Mouse (Mus musculus) heart, embryonic 11.5 days (tissue): ENCODE measurements around the gene Katnb1. TPM values are rescaled to one million over a fixed set of nuclear protein-coding genes. Genes with fewer than 3 reads are reported as not detected.

ENCODE experiments used
- ATAC-seq: fragments of 200-750 bp; cut with Nextera tagmentation; replicated peaks from 2 replicates; pipeline ENCODE4 v1.8.0; 2017; ENCODE audit warnings: moderate library complexity; ENCODE audit not compliant: insufficient number of reproducible peaks, low FRiP score, low TSS enrichment
- H3K27ac ChIP-seq: fragments of 300-500 bp; sonication (generic); 2 replicates; pipeline ENCODE4 v1.5.1; 2014; ENCODE audit warnings: mild to moderate bottlenecking, low read depth, low read length
- H3K27me3 ChIP-seq: fragments of 300-500 bp; sonication (generic); 2 replicates; pipeline ENCODE4 v1.6.1; 2014; ENCODE audit warnings: mild to moderate bottlenecking, low read length, mixed read lengths; ENCODE audit not compliant: control insufficient read depth, insufficient read depth
- H3K36me3 ChIP-seq: fragments of 300-500 bp; sonication (generic); 2 replicates; pipeline ENCODE4 v1.6.1; 2014; ENCODE audit warnings: mild to moderate bottlenecking, low read length, moderate library complexity, mixed read lengths; ENCODE audit not compliant: control insufficient read depth, insufficient read depth
- H3K4me1 ChIP-seq: fragments of 300-500 bp; sonication (generic); 2 replicates; pipeline ENCODE4 v1.6.1; 2014; ENCODE audit warnings: low read length; ENCODE audit not compliant: control insufficient read depth, insufficient read depth
- H3K4me2 ChIP-seq: fragments of 300-500 bp; sonication (generic); 2 replicates; pipeline ENCODE4 v1.6.1; 2014; ENCODE audit warnings: mild to moderate bottlenecking, moderate library complexity
- H3K4me3 ChIP-seq: fragments of 300-500 bp; sonication (generic); 2 replicates; pipeline ENCODE4 v1.5.1; 2014; ENCODE audit warnings: low read depth, low read length
- H3K9ac ChIP-seq: fragments of 300-500 bp; sonication (generic); 2 replicates; pipeline ENCODE4 v1.6.1; 2014; ENCODE audit warnings: mild to moderate bottlenecking, low read depth, low read length, moderate library complexity
- H3K9me3 ChIP-seq: fragments of 300-500 bp; sonication (generic); replicated peaks from 2 replicates; pipeline ENCODE4 v1.6.1; 2016; ENCODE audit warnings: low read length; ENCODE audit not compliant: control insufficient read depth
- WGBS: fragments of 180-500 bp; shearing (Covaris S2); extraction: QIAGEN DNeasy Blood & Tissue Kit; methylation state at CpG from one replicate; pipeline ENCODE4 v1.1.7; 2014; ENCODE audit not compliant: insufficient replicate concordance; 5-methylcytosine and 5-hydroxymethylcytosine counted together
- polyA plus RNA-seq: library from polyadenylated mRNA; unstranded; fragments of >200 nt; fragmentation: Nextera tagmentation; extraction: Ambion mirVana; gene quantifications from 2 replicates; pipeline ENCODE4 v1.2.1, GENCODE M21; 2014

The Katnb1 gene
- polyA plus RNA-seq, 1 experiment from 2014 or later = 18.3 TPM

GRCm38 (mm10) chr8:95101972-95102371 is 21.0 kb downstream of the Katnb1 start:
- Histone ChIP-seq H3K27ac (no peak overlapping the region), H3K4me3 (no peak overlapping the region), H3K9me3 (no peaks in the 10 kb centered on the region), H3K4me2 (no peak overlapping the region), H3K4me1 (no peaks in the 10 kb centered on the region), H3K9ac (no peak overlapping the region), H3K27me3 (no peaks in the 10 kb centered on the region), H3K36me3 (peaks cover 16% of the 10 kb centered on the region)
- no peak for ATAC-seq
- WGBS = 71% methylated on average over 4 of the region's 4 CpGs

DNA sequence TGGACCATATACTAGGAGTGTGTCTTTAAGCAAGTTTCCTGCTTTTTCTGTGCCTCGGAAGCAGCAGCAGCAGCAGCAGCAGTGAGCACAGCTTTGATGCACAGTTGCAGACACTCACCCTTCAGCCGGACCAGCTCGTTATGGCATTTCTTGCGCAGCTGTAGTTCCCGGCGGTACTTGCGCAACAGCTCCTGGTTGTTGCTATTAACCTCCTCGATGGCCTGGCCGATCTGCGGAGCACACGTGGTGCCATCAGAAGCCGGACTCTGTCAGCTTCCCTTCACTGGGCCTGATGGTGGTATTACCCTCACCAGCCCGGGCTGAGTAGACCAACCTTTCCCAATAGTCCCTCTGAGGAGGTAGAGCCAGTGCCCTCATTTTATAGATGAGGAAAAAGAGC is 26.3 kb downstream of the Katnb1 start:
- peaks cover 3% of the 10 kb centered on the region; the same call in 1 of the 2 replicates for H3K27me3 ChIP-seq
- no peaks in the 10 kb centered on the region; the same call in 1 of the 2 replicates for H3K36me3 ChIP-seq
- H3K4me1 ChIP-seq = no peaks in the 10 kb centered on the region
- ATAC-seq = no peak
- H3K27ac ChIP-seq = no peak overlapping the region
- H3K9me3 ChIP-seq = no peaks in the 10 kb centered on the region
- H3K4me2 ChIP-seq = no peak overlapping the region
- H3K4me3 ChIP-seq = no peak overlapping the region
- 86% methylated on average over 13 of the region's 13 CpGs for WGBS
- no peak overlapping the region for H3K9ac ChIP-seq

- Histone ChIP-seq H3K27ac (no peak overlapping the region), H3K4me2 (no peak overlapping the region), H3K27me3 (peaks cover 3% of the 10 kb centered on the region; the same call in 1 of the 2 replicates), H3K36me3 (no peaks in the 10 kb centered on the region), H3K9me3 (no peaks in the 10 kb centered on the region), H3K4me3 (no peak overlapping the region), H3K4me1 (no peaks in the 10 kb centered on the region), H3K9ac (no peak overlapping the region)
- no peak for ATAC-seq
- WGBS = 86% methylated on average over 3 of the region's 3 CpGs
Observed at GRCm38 (mm10) chr8:95112594-95112993, 31.6 kb downstream of the Katnb1 start.

- Histone ChIP-seq H3K9me3 (no peaks in the 10 kb centered on the region), H3K36me3 (no peaks in the 10 kb centered on the region), H3K4me2 (no peak overlapping the region), H3K27me3 (peaks cover 3% of the 10 kb centered on the region; the same call in 1 of the 2 replicates), H3K9ac (no peak overlapping the region), H3K4me1 (no peaks in the 10 kb centered on the region), H3K4me3 (no peak overlapping the region), H3K27ac (no peak overlapping the region)
- ATAC-seq = no peak
- WGBS = 63% methylated on average over 4 of the region's 4 CpGs
Observed at GRCm38 (mm10) chr8:95113108-95113507, 32.1 kb downstream of the Katnb1 start.

- Histone ChIP-seq H3K4me2 (no peak overlapping the region), H3K4me3 (no peak overlapping the region), H3K36me3 (no peaks in the 10 kb centered on the region), H3K9ac (no peak overlapping the region), H3K9me3 (no peaks in the 10 kb centered on the region), H3K27ac (no peak overlapping the region), H3K27me3 (peaks cover 3% of the 10 kb centered on the region; the same call in 1 of the 2 replicates), H3K4me1 (no peaks in the 10 kb centered on the region)
- WGBS = 64% methylated on average over 3 of the region's 3 CpGs
- no peak for ATAC-seq
Observed at GRCm38 (mm10) chr8:95113750-95114149, 32.8 kb downstream of the Katnb1 start.

- Histone ChIP-seq H3K4me1 (no peaks in the 10 kb centered on the region), H3K4me3 (no peak overlapping the region), H3K9ac (no peak overlapping the region), H3K27ac (no peak overlapping the region), H3K36me3 (no peaks in the 10 kb centered on the region; the same call in 1 of the 2 replicates), H3K4me2 (no peak overlapping the region), H3K9me3 (no peaks in the 10 kb centered on the region), H3K27me3 (no peaks in the 10 kb centered on the region)
- WGBS = 85% methylated on average over 5 of the region's 5 CpGs
- ATAC-seq = no peak
Observed at GRCm38 (mm10) chr8:95123455-95123854, 42.5 kb downstream of the Katnb1 start.

DNA sequence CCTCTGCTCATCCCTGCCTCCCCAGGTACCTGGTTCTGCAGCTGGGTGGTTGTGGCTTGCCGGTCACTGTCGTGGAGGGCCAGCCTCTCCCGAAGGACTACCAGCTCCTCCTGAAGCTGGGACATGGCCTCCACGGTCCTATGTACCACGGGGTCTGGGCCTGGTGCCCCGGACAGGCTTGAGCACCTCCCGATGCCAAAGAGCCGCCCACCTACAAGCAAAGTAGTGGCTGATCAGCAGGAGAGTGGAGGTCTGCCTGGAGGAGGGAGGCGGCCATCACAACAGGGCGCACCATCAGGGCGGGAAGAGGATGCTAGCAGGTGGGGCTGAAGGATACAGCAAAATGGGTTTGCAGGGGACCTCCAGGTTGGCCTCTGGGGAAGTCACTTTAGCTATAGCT is 45.5 kb downstream of the Katnb1 start:
- no peak for ATAC-seq
- H3K9me3 ChIP-seq = no peaks in the 10 kb centered on the region
- H3K4me2 ChIP-seq = no peak overlapping the region
- H3K27me3 ChIP-seq = no peaks in the 10 kb centered on the region
- H3K27ac ChIP-seq = no peak overlapping the region
- H3K36me3 ChIP-seq = no peaks in the 10 kb centered on the region; the same call in 1 of the 2 replicates
- H3K4me1 ChIP-seq = peaks cover 7% of the 10 kb centered on the region; the same call in 1 of the 2 replicates
- no peak overlapping the region for H3K4me3 ChIP-seq
- WGBS = 87% methylated on average over 11 of the region's 11 CpGs
- H3K9ac ChIP-seq = no peak overlapping the region

DNA sequence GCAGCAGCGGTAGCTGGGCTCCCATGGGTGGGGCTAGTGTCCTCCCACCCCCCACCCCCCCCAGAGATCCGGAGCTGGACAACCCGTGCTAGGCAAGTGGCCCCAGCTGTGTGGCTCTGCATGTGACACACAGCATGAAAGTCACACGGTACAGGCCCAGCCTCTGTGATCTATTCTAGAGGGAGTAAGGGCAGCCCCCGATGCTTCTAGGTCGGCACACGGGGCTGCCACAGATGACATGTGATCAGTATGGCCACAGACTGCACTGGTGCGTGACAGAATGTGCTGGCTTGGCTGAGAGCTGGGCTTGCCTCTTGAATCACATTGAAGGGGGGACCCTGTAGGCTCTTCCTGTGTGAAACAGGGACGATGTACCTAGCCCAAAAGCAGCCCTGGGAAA is 46.7 kb downstream of the Katnb1 start:
- Histone ChIP-seq H3K4me1 (peaks cover 9% of the 10 kb centered on the region; the same call in 1 of the 2 replicates), H3K36me3 (no peaks in the 10 kb centered on the region; the same call in 1 of the 2 replicates), H3K27me3 (no peaks in the 10 kb centered on the region), H3K4me2 (no peak overlapping the region), H3K9ac (no peak overlapping the region), H3K27ac (no peak overlapping the region), H3K4me3 (no peak overlapping the region), H3K9me3 (no peaks in the 10 kb centered on the region)
- 68% methylated on average over 9 of the region's 9 CpGs for WGBS
- no peak for ATAC-seq

GRCm38 (mm10) chr8:95128750-95129260 is 47.8 kb downstream of the Katnb1 start:
- ATAC-seq = no peak

More at GRCm38 (mm10) chr8:95128750-95129260, 47.8 kb downstream of the Katnb1 start:
- H3K9me3 ChIP-seq = no peaks in the 10 kb centered on the region
- H3K27me3 ChIP-seq = no peaks in the 10 kb centered on the region
- H3K4me2 ChIP-seq = no peak overlapping the region
- 86% methylated on average over 11 of the region's 11 CpGs for WGBS
- no peak overlapping the region for H3K9ac ChIP-seq
- no peak overlapping the region for H3K27ac ChIP-seq
- H3K36me3 ChIP-seq = no peaks in the 10 kb centered on the region; the same call in 1 of the 2 replicates
- no peak overlapping the region for H3K4me3 ChIP-seq
- peaks cover 9% of the 10 kb centered on the region; the same call in 1 of the 2 replicates for H3K4me1 ChIP-seq
